Mouse (Mus musculus) kidney, adult 9 months (tissue): ENCODE results near the gene Med29.

ENCODE experiments used
- DNase-seq: peaks from one replicate; pipeline ENCODE4 v3.0.0; 2022

The Med29 gene

GRCm38 (mm10) chr7:28351676-28352191 is 40.8 kb downstream of the Med29 start:
- no peak for DNase-seq

GRCm38 (mm10) chr7:28350155-28350883 is 42.2 kb downstream of the Med29 start, which contains the start of gene Rps16:
TSS of gene Rps16 (plus strand) at chr7:28350652.
- DNase-seq = peak; percentile 97

- DNase-seq = no peak
Measured at GRCm38 (mm10) chr7:28348601-28349000, 43.9 kb downstream of the Med29 start.

DNA sequence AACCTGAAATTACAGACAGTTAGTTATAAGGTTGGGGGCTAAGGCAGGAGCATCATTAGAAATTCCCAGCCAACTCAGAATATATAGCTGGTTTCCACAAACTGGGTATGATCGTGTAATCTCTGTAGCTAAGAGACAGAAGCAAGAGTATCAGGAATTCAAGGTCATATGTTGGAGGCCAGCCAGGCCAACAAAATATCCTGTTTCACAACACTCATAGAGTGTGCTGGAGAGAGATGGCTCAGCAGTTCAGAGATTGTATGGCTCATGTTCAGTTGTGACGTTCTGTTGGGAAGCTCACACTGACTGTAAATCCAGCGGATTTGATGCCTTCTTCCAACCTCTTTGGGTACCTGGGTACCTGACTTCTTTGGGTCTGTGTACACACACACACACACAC is 44.8 kb downstream of the Med29 start:
- no peak for DNase-seq

- DNase-seq = peak; percentile 64
Measured at GRCm38 (mm10) chr7:28344637-28345036, 47.9 kb downstream of the Med29 start.

- no peak for DNase-seq
Measured at GRCm38 (mm10) chr7:28341381-28341780, 51.1 kb downstream of the Med29 start.

GRCm38 (mm10) chr7:28339213-28339917 is 53.1 kb downstream of the Med29 start:
- DNase-seq = peak; percentile 74

DNA sequence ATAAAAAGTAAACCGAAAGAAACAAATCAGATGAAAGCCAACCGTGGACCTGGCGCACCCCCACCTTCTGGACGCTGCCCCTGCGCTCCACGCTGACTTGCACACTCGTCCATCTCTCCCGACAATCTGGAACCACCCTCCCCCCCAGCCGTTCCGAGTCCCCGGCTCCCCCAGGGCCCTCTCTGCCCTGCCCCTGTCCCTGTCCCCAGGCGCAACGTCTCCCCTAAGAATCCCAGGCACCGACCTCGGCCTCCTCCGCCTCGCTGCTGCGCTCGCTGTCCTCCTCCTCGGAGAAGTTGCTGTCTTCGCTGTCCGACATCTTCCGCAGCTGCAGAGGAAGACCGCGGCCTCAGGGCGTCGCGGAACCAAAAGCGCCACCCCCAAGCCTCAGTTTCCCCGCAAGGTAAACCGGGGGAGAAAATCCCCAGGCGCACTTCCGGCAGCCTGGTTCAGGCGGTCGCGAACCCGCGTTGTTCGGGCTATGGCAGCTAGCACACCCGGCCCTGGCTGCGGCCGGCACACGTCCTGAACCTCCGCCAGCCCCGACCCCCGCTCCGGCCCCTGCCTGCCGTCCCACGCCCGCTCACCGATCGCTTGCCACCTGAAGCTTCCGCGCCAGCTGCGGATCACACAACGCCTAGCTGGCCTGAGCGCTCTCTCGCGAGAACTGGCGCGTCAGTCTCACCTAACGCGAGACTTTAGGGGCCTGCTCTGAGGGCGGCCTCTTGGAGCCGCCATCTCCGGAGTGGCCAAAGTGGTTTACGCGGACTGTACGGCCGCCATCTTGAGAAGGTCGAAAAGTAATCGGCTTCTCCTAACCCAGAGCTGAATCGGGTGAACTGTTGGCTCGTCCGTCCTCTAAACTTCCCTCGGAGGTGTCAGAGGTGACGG is 54.2 kb downstream of the Med29 start, which contains the start of gene Supt5:
Supt5 (minus strand) TSS at position 639 of the 891 bp plus-strand sequence.
- peak; percentile 98 for DNase-seq
